Comparison of ENCODE assay signal across 8 mouse cellular contexts in the genomic region with DNA sequence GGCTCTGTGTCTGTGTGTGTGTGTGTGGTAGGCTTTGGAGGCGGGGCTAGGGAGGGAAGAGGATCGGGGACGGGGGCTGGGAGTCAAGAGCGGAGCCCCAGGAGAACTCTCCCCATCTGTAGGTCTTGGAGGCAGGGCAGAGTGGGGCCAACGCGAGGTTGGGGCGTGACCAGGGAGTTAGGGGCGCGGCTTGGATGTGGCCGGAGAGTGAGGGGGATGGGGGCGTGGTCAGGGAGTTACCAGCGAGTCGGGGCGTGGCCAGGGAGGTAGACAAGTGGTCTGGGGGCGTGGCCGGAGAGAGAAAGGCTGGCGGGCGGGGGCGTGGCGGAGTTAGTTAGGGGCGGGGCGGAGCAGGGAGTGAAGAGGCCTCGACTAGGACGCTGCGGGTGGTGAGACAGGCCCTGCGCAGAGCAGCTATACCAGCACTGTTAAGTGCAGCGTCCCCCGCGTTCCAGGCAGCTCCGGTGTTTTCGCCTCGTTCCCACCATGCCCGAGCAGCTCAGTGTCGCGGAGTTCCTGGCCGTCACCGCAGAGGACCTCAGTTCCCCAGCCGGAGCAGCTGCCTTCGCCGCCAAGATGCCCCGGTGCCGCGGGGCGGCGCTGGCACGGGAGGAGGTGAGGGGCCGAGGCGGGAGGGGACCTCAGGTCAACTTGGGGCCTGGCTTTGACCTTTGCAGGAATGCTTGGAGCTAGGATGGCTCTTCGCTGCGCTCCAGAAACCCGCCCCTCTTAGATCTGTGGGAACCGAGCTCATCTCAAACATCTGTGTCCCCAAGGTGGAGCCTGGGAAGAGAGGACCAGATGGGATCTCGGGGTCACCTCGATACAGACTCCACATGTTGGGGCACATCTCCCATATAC. TPM values are rescaled to one million over a fixed set of nuclear protein-coding genes. Genes with fewer than 3 reads are reported as not detected.
A peak's percentile ranks its signal among the peaks of the same experiment; 100 is the strongest.
DNase-seq lines count a peak whose midpoint lies in the region; ATAC-seq and TF ChIP-seq lines count a peak whose summit lies in the region.

A gene (plus strand): TSS at position 333 of the 861 bp plus-strand sequence.

- DNase-seq in 416B (ENCODE audit: low read depth) (peak; percentile 97), liver (peak; percentile 99)
- DNase-seq in heart, adult 9 months (ENCODE audit: low spot score in 2 of 2) = peak; percentile 89 to 95
- peak; percentile 93 to 96 for DNase-seq in spleen, postnatal 4 days (ENCODE audit: low spot score in 2 of 2)

- peak; percentile 92 for ATAC-seq in embryonic facial prominence, embryonic 15.5 days (ENCODE audit: insufficient number of reproducible peaks, low FRiP score, low TSS enrichment, low read depth)
- ATAC-seq in kidney, embryonic 14.5 days (ENCODE audit: low FRiP score, low TSS enrichment) = peak; percentile 94
- ATAC-seq in monocyte, adult 5-6 weeks (replicated peaks; ENCODE audit: insufficient number of reproducible peaks, low FRiP score, low TSS enrichment, poor library complexity, severe bottlenecking) = peak; percentile 44

- H3K27me3 ChIP-seq in embryonic facial prominence, embryonic 15.5 days = no peaks in the 10 kb centered on the region
- H3K27me3 ChIP-seq in kidney, embryonic 14.5 days (ENCODE audit: control insufficient read depth, insufficient read depth, low read length) = no peaks in the 10 kb centered on the region

- 1% methylated on average over 54 of the region's 54 CpGs for WGBS in bone marrow, adult 2 months
- WGBS in embryonic facial prominence, embryonic 15.5 days = under 1% methylated on average over 52 of the region's 54 CpGs
- 1% methylated on average over 53 of the region's 54 CpGs for WGBS in kidney, embryonic 14.5 days

- H3K9ac ChIP-seq in embryonic facial prominence, embryonic 15.5 days = peak within 1 kb of the TSS; percentile 63
- H3K9ac ChIP-seq in kidney, embryonic 14.5 days (ENCODE audit: low read depth, low read length) = peak within 1 kb of the TSS; percentile 69

- no peaks in the 10 kb centered on the region for H3K36me3 ChIP-seq in embryonic facial prominence, embryonic 15.5 days
- H3K36me3 ChIP-seq in kidney, embryonic 14.5 days (ENCODE audit: control insufficient read depth, insufficient read depth, low read length) = no peaks in the 10 kb centered on the region

- no peaks in the 10 kb centered on the region for H3K9me3 ChIP-seq in embryonic facial prominence, embryonic 15.5 days (replicated peaks)
- H3K9me3 ChIP-seq in kidney, embryonic 14.5 days (ENCODE audit: control insufficient read depth, low read length) = no peaks in the 10 kb centered on the region

- peak; percentile 36; the same call in 1 of the 2 replicates for TF ChIP-seq POLR2A in bone marrow, adult 2 months (IDR thresholded peaks at IDR 0.05; ENCODE audit: borderline replicate concordance, control insufficient read depth, low read depth, low read length)

- no peak within 1 kb of the TSS for H3K27ac ChIP-seq in bone marrow, adult 2 months (ENCODE audit: control insufficient read depth, insufficient read depth, low read depth, low read length, poor library complexity)
- peak within 1 kb of the TSS; percentile 89 for H3K27ac ChIP-seq in embryonic facial prominence, embryonic 15.5 days (replicated peaks)
- no peak within 1 kb of the TSS; the same call in 1 of the 2 replicates for H3K27ac ChIP-seq in kidney, embryonic 14.5 days (ENCODE audit: low read depth, low read length)

- peak within 1 kb of the TSS; percentile 37 for H3K4me3 ChIP-seq in bone marrow, adult 2 months (replicated peaks; ENCODE audit: control insufficient read depth, low read depth, low read length)
- peak within 1 kb of the TSS; percentile 66 for H3K4me3 ChIP-seq in embryonic facial prominence, embryonic 15.5 days (replicated peaks)
- peak within 1 kb of the TSS; percentile 65 for H3K4me3 ChIP-seq in kidney, embryonic 14.5 days (ENCODE audit: low read length)

- peak within 1 kb of the TSS; percentile 85 for H3K4me2 ChIP-seq in embryonic facial prominence, embryonic 15.5 days (replicated peaks)
- peak within 1 kb of the TSS; percentile 96 for H3K4me2 ChIP-seq in kidney, embryonic 14.5 days (replicated peaks; ENCODE audit: low read depth, low read length)

- no peaks in the 10 kb centered on the region; the same call in 1 of the 2 replicates for H3K4me1 ChIP-seq in bone marrow, adult 2 months (ENCODE audit: control insufficient read depth, insufficient read depth, low read length)
- peaks cover 40% of the 10 kb centered on the region for H3K4me1 ChIP-seq in embryonic facial prominence, embryonic 15.5 days
- H3K4me1 ChIP-seq in kidney, embryonic 14.5 days (ENCODE audit: control insufficient read depth, insufficient read depth, low read length) = peaks cover 7% of the 10 kb centered on the region; the same call in 1 of the 2 replicates

- no peak for TF ChIP-seq CTCF in bone marrow, adult 2 months (IDR thresholded peaks at IDR 0.05; ENCODE audit: control insufficient read depth, insufficient read depth, low read length)

RNA-seq across cellular contexts. Expression of the gene that starts here (rescaled TPM):
- polyA plus RNA-seq in bone marrow, adult 2 months (2011; ENCODE audit: insufficient read depth, insufficient read length, low replicate concordance, missing spikeins) = 0.23 and 0.60 TPM in 2 replicates
- polyA plus RNA-seq in embryonic facial prominence, embryonic 15.5 days (2015; fragmentation: Nextera tagmentation; extraction: Ambion mirVana) = 13.3 and 14.1 TPM in 2 replicates
- 2.0 and 3.0 TPM in 2 replicates for polyA plus RNA-seq in kidney, embryonic 14.5 days (2014; fragmentation: Nextera tagmentation; extraction: Ambion mirVana)
- total RNA-seq in monocyte, adult 5-6 weeks (2017) = not detected in 3 replicates

Comparison
In these comparisons a context has a peak if more than half of its experiments do, and no peak if none do; other contexts are left out.
1. Peak in ATAC-seq in monocyte, adult 5-6 weeks; RNA of the gene not detected or under 1 TPM.
2. ATAC-seq: peak in every context shown above with its lines; median percentile 94 in kidney, embryonic 14.5 days; 92 in embryonic facial prominence, embryonic 15.5 days; 44 in monocyte, adult 5-6 weeks.